Mouse (Mus musculus) MEL (cell line): ENCODE measurements around the gene Plxnb3.

Experiments
- JUND ChIP-seq: IDR thresholded peaks from 2 replicates; pipeline ENCODE4 v1.6.1; 2011; ENCODE audit warnings: low read depth, mild to moderate bottlenecking, improper control_type of control experiment, low read length
- KAT2A ChIP-seq: conservative IDR thresholded peaks from 2 replicates; pipeline ENCODE4 v1.6.1; 2012; ENCODE audit warnings: low read depth, low read length, improper control_type of control experiment, inconsistent platforms
- MAX ChIP-seq: IDR thresholded peaks from 2 replicates; pipeline ENCODE4 v1.6.1; 2011; ENCODE audit warnings: low read length, improper control_type of control experiment
- MAZ ChIP-seq: IDR thresholded peaks from 2 replicates; pipeline ENCODE4 v1.6.1; 2012; ENCODE audit warnings: low read depth, mild to moderate bottlenecking, inconsistent platforms, low read length, improper control_type of control experiment
- NRF1 ChIP-seq: IDR thresholded peaks from 2 replicates; pipeline ENCODE4 v1.6.1; 2014; ENCODE audit warnings: low read depth, mild to moderate bottlenecking, inconsistent platforms, low read length, improper control_type of control experiment, moderate library complexity; ENCODE audit not compliant: poor library complexity, insufficient read depth, severe bottlenecking
- POLR2A ChIP-seq, 2 experiments: IDR thresholded peaks; 2 replicates each; pipeline ENCODE4 v1.6.1; 2011 to 2012; ENCODE audit warnings: low read length in 2 of 2, mild to moderate bottlenecking in 2 of 2, control low read depth in 1 of 2, improper control_type of control experiment in 1 of 2, low read depth in 1 of 2, moderate library complexity in 1 of 2; ENCODE audit not compliant: control insufficient read depth in 1 of 2, insufficient read depth in 1 of 2, poor library complexity in 1 of 2
- TCF12 ChIP-seq: IDR thresholded peaks from 2 replicates; pipeline ENCODE4 v1.6.1; 2014; ENCODE audit warnings: low read depth, mild to moderate bottlenecking, inconsistent platforms, low read length, improper control_type of control experiment, moderate library complexity
- USF1 ChIP-seq: IDR thresholded peaks from 2 replicates; pipeline ENCODE4 v1.6.1; 2014; ENCODE audit warnings: low read depth, mild to moderate bottlenecking, inconsistent platforms, low read length, improper control_type of control experiment, moderate library complexity
- ZKSCAN1 ChIP-seq: IDR thresholded peaks from 2 replicates; pipeline ENCODE4 v1.6.1; 2012; ENCODE audit warnings: low read depth, mild to moderate bottlenecking, inconsistent platforms, low read length, improper control_type of control experiment, moderate library complexity
- ZMIZ1 ChIP-seq: IDR thresholded peaks from 2 replicates; pipeline ENCODE4 v1.6.1; 2012; ENCODE audit warnings: low read depth, mild to moderate bottlenecking, inconsistent platforms, low read length, improper control_type of control experiment, moderate library complexity

GRCm38 (mm10) chrX:73730908-73731307 lies 26.0 kb upstream of the Plxnb3 start:
- no peak for TF ChIP-seq MAZ
- no peak for TF ChIP-seq POLR2A (IDR thresholded peaks at IDR 0.05; ENCODE audit: control insufficient read depth in 1 of 2, insufficient read depth in 1 of 2, low read depth in 1 of 2, low read length in 2 of 2, poor library complexity in 1 of 2)
- TF ChIP-seq USF1, result no peak
- TF ChIP-seq ZKSCAN1, result no peak
- TF ChIP-seq ZMIZ1, result no peak
- TF ChIP-seq TCF12, result no peak
- no peak for TF ChIP-seq MAX
- no peak for TF ChIP-seq JUND
- TF ChIP-seq NRF1, result no peak
- TF ChIP-seq KAT2A, result no peak
